Mouse (Mus musculus) spleen, postnatal 10 days (tissue): Measurements from ENCODE around the gene Gm10715.
"Not testable (repeated sequence)": the region's sequence is repeated elsewhere in the genome, so short reads cannot be mapped to it uniquely, and the experiment has no call there.

Experiments
- DNase-seq, 2 experiments: peaks; one replicate each; pipeline ENCODE4 v3.0.0; 2021 to 2022; ENCODE audit warnings: low spot score in 2 of 2

Gene Gm10715

GRCm38 (mm10) chr9:3024912-3025467 is 11.7 kb upstream of the Gm10715 start, which contains the start of gene Gm10717:
Gene Gm10717 (plus strand): TSS chr9:3025417.
- DNase-seq, result peak; percentile 61 to 71

DNA sequence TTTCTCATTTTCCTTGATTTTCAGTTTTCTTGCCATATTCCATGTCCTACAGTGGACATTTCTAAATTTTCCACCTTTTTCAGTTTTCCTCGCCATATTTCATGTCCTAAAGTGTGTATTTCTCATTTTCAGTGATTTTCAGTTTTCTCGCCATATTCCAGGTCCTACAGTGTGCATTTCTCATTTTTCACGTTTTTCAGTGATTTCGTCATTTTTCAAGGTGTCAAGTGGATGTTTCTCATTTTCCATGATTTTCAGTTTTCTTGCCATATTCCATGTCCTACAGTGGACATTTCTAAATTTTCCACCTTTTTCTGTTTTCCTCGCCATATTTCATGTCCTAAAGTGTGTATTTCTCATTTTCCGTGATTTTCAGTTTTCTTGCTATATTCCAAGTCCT is 11.0 kb upstream of the Gm10715 start:
- peak; percentile 76 to 95 for DNase-seq

GRCm38 (mm10) chr9:3026136-3026535 is 10.5 kb upstream of the Gm10715 start:
- peak in 1 of 2 experiments; percentile 56 for DNase-seq

DNA sequence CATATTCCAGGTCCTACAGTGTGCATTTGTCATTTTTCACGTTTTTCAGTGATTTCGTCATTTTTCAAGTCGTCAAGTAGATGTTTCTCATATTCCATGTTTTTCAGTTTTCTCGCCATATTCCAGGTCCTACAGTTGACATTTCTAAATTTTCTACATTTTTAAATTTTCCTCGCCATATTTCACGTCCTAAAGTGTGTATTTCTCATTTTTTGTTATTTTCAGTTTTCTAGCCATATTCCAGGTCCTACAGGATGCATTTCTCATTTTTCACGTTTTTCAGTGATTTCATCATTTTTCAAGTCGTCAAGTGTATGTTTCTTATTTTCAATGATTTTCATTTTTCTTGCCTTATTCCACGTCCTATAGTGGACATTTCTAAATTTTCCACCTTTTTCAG is 9.9 kb upstream of the Gm10715 start:
- DNase-seq, result peak in 1 of 2 experiments; percentile 57

GRCm38 (mm10) chr9:3027200-3027599 is 9.5 kb upstream of the Gm10715 start:
- peak in 1 of 2 experiments; percentile 21 for DNase-seq

- peak; percentile 40 to 63 for DNase-seq
Measured at GRCm38 (mm10) chr9:3029276-3030000, 7.2 kb upstream of the Gm10715 start.

- peak in 1 of 2 experiments; percentile 65 for DNase-seq
Measured at GRCm38 (mm10) chr9:3030677-3031318, 5.9 kb upstream of the Gm10715 start.

DNA sequence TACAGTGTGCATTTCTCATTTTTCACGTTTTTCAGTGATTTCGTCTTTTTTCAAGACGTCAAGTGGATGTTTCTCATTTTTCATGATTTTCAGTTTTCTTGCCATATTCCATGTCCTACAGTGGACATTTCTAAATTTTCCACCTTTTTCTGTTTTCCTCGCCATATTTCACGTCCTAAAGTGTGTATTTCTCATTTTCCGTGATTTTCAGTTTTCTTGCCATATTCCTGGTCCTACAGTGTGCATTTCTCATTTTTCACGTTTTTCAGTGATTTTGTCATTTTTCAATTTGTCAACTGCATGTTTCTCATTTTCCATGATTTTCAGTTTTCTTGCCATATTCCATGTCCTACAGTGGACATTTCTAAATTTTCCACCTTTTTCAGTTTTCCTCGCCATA is 2.4 kb upstream of the Gm10715 start, which contains the start of gene Gm17535:
Gene Gm17535 (plus strand): TSS at position 301 of the 400 bp plus-strand sequence.
- not testable (repeated sequence) for DNase-seq

DNA sequence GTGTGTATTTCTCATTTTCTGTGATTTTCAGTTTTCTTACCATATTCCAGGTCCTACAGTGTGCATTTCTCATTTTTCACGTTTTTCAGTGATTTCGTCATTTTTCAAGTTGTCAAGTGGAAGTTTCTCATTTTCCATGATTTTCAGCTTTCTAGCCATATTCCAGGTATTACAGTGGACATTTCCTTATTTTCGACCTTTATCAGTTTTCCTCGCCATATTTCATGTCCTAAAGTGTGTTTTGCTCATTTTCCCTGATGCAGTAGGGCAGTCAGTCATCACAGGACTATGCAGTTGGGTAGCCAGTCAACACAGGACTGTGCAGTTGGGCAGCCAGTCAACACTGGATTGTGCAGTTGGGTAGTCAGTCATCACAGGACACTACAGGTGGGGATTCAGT is 1.5 kb downstream of the Gm10715 start:
- DNase-seq, result not testable (repeated sequence)
